Mouse (Mus musculus) C2C12 (cell line): ENCODE results near the gene 4933402D24Rik.

ENCODE experiments used
- CEBPB ChIP-seq: IDR thresholded peaks from one replicate; pipeline ENCODE4 v1.6.1; 2011; ENCODE audit warnings: low read depth, mild to moderate bottlenecking, control low read depth, moderate library complexity
- CTCF ChIP-seq: IDR thresholded peaks from one replicate; pipeline ENCODE4 v1.5.1; 2011; ENCODE audit not compliant: control insufficient read depth, insufficient read depth, insufficient read length
- MAX ChIP-seq: IDR thresholded peaks from one replicate; pipeline ENCODE4 v1.6.1; 2011; ENCODE audit warnings: mild to moderate bottlenecking, control low read depth
- USF1 ChIP-seq: IDR thresholded peaks from one replicate; pipeline ENCODE4 v1.6.1; 2011; ENCODE audit warnings: low read depth, mild to moderate bottlenecking, control low read depth, moderate library complexity

DNA sequence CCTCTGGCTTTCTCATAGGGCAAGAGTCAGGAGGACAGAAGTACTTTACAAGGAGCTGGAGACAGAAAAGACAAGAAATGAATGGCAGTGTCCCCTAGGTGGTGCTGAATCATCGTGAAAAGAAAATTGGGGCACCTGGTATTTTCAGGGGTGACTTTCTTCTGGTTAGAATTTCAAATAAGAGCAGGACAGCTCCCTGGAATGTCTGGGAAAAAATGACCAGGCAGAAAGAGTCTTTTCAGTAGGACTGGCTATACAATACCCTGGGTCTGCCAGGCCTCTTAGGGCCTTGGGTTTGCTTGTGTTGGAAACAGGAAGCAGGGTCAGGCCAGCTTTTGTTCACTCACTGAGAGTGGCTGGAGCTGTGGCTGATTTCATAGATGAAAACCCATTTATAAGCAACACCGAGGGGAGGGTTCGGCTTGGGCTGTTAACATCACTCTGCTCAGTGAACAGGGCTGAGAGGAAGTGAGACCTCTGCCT lies 5.8 kb downstream of the 4933402D24Rik start:
- TF ChIP-seq CTCF (no peak), USF1 (no peak), CEBPB (no peak), MAX (no peak)
